Mouse (Mus musculus) megakaryocyte, embryonic 14.5 days (primary cell): ENCODE measurements around the gene Zfp13. TPM values are rescaled to one million over a fixed set of nuclear protein-coding genes. Genes with fewer than 3 reads are reported as not detected.
A peak's percentile ranks its signal among the peaks of the same experiment; 100 is the strongest.

Experiments
- H3K27me3 ChIP-seq: replicated peaks from 2 replicates; pipeline ENCODE3; 2012; ENCODE audit warnings: inconsistent platforms
- H3K36me3 ChIP-seq: replicated peaks from 2 replicates; pipeline ENCODE3; 2012; ENCODE audit warnings: low read length, inconsistent platforms, mixed read lengths
- H3K4me1 ChIP-seq: 2 replicates; pipeline ENCODE4 v1.6.1; 2012; ENCODE audit warnings: inconsistent platforms
- H3K4me3 ChIP-seq: replicated peaks from 2 replicates; pipeline ENCODE3; 2012; ENCODE audit warnings: moderate library complexity, mild to moderate bottlenecking, inconsistent platforms
- H3K9me3 ChIP-seq: 2 replicates; pipeline ENCODE4 v1.6.1; 2012; ENCODE audit warnings: inconsistent platforms
- FLI1 ChIP-seq: IDR thresholded peaks from 2 replicates; pipeline ENCODE4 v1.6.1; 2012; ENCODE audit warnings: low read length, inconsistent platforms, mixed read lengths
- GATA1 ChIP-seq: IDR thresholded peaks from 3 replicates; pipeline ENCODE4 v1.6.1; 2012; ENCODE audit warnings: mixed read lengths, low read length, inconsistent platforms, borderline replicate concordance
- polyA plus RNA-seq: library from polyadenylated mRNA; stranded (reverse); fragments of >175 nt; gene quantifications from 2 replicates; pipeline ENCODE4 v1.2.3, GENCODE M21; 2012; ENCODE audit warnings: low replicate concordance; ENCODE audit not compliant: insufficient read depth

Gene Zfp13
- polyA plus RNA-seq, 1 experiment = 0.96 TPM

DNA sequence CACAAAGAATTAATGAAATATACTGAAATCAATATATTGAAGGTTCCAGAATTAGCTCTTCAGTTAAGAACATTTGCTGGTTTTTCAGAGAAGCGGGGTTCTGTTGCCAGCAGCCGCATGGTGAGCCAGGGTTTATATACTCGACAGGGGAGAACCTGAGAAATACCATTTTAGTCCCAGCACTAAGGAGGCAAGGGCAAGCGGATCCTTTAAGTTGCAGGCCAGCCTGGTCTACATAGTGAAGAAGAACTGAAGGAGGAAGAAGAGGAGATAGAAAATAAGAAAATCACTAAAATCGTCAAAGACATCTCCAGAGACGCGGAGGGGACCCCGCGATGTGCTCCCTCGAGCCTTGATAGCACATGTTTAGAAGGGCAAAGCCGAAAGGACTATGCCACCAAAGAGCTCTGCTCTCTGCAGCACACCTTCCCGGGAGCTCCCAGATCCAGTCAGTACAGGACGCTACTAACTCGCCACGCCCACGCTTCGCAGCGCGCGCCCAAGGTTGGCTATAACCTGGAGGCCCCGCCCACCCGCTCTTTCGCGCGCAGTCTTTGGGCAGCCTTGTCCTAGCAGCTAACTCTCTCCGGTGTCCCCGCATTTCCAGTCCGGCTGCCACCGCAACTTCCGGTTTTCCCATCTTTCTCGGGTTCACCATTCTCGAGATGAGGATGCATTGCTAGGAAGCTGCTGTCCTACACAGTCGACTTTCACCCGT, 6.9 kb downstream of the Zfp13 start:
- peaks cover 9% of the 10 kb centered on the region for H3K27me3 ChIP-seq
- peaks cover 21% of the 10 kb centered on the region for H3K4me1 ChIP-seq

DNA sequence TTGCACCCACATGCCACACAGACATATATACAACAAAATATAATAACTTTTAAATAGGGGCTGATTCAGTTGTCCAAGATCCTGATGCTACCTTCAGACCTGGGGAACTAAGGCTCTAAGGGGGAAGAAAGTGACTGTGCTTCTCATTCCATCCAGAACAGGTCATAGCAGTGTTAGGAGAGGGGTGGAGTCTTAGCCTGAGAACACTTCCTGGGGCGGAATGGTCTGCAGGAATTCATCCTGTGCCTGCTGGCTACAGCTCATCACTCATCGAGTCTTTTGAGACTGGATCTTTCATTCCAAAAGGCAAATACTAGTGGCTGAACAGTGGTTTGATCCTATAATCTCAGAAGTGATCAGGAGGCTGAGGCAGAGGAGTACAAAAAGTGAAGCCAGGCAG, 12.0 kb downstream of the Zfp13 start:
- peaks cover 30% of the 10 kb centered on the region for H3K4me1 ChIP-seq

More for the DNA sequence above, 6.9 kb downstream of the Zfp13 start:
- Histone ChIP-seq H3K9me3 (no peaks in the 10 kb centered on the region), H3K36me3 (no peaks in the 10 kb centered on the region), H3K4me3 (peak overlapping the region; percentile 90)
- TF ChIP-seq GATA1 (no peak), FLI1 (no peak)

DNA sequence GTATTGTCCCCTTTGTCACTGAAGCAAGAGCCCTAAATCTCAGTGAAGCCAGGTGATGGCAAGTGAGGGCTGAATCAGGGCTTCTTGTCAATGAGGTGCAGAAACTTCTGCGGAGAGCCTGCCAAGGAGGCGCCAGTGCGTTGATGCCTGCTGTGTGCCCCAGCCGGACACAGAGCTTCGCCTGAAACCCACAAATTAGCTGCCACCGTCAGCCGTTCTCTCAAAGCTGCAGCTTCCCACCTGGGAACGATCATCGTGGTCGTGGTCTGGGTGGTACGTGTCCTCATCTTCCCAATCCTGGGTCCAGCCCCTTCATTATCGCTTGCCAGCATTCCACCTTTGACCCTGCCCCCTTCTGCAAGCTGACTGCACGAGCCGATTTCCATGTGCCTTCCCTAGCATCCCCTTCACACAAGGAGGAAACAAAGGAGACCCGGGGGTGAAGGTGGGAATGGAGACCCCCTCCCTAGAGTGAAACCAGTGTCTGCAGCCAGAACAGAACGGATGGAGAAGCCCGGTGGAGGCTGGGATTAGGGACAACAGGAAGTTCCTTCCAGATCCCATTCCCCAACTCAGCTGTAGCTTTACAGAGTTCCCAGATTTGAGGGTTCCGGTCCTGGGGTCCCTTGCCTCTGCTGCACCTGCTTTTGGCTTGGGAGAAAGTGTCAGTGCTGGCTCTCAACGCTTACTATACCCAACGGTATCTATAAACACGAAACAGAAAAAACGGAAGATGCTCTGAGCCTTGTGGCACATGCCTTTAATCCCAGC, 13.4 kb downstream of the Zfp13 start:
- Histone ChIP-seq H3K9me3 (no peaks in the 10 kb centered on the region), H3K36me3 (no peaks in the 10 kb centered on the region), H3K4me3 (peak overlapping the region; percentile 88), H3K4me1 (peaks cover 25% of the 10 kb centered on the region), H3K27me3 (peaks cover 38% of the 10 kb centered on the region)
- no peak for TF ChIP-seq GATA1
- no peak for TF ChIP-seq FLI1

More for the DNA sequence above, 12.0 kb downstream of the Zfp13 start:
- Histone ChIP-seq H3K4me3 (no peak overlapping the region), H3K9me3 (no peaks in the 10 kb centered on the region), H3K36me3 (no peaks in the 10 kb centered on the region), H3K27me3 (peaks cover 38% of the 10 kb centered on the region)
- TF ChIP-seq FLI1 = no peak

DNA sequence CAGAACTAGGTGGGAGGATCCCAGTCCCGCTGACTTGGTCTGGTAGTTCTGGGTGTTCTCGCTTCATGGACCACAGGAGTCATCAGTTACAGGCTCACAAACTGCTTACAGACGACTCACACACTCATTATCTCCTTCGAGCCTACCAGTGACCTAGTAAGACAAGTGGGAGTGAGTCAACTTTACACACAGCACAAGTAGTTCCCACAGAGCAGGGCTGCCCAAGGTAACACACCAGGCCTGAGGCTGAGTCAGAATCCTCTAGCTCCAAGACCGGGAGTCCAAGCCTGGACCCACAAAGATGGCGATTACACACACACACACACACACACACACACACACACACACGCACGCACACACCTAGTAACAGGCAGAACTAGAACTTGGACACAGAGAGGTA, 14.5 kb downstream of the Zfp13 start:
- no peaks in the 10 kb centered on the region for H3K9me3 ChIP-seq
- no peak for TF ChIP-seq FLI1
- H3K4me1 ChIP-seq = peaks cover 34% of the 10 kb centered on the region
- no peak overlapping the region for H3K4me3 ChIP-seq
- no peaks in the 10 kb centered on the region for H3K36me3 ChIP-seq
- H3K27me3 ChIP-seq = peaks cover 47% of the 10 kb centered on the region

DNA sequence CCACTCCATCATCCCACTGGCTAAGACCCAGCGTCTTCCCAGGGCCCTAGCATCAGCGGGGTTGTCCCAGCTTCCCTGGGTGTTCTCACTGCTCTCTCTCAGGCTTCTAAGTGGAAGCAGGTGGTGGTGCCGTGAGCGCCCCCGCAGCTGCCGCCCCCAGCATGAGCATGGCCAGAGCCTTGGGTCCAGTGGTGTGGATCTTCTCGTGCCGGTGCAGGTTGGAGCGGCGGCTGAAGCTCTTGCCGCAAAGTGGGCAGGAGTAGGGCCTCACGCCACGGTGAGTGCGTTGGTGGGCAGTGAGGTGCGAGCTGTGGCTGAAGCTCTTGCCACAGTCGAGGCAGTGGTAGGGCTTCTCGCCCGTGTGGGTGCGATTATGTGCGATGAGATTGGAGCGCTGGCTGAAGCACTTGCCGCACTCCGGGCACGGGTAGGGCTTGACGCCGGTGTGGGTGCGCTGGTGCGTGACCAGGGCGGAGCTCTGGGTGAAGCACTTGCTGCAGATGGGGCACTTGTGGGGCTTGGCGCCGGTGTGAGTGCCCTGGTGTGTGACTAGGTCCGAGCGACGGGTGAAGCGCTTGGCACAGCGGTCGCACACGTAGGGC, 23.2 kb downstream of the Zfp13 start:
- H3K9me3 ChIP-seq = no peaks in the 10 kb centered on the region
- no peaks in the 10 kb centered on the region for H3K36me3 ChIP-seq
- H3K4me1 ChIP-seq = peaks cover 20% of the 10 kb centered on the region
- H3K27me3 ChIP-seq = peaks cover 24% of the 10 kb centered on the region
- no peak overlapping the region for H3K4me3 ChIP-seq
- TF ChIP-seq GATA1 = no peak
- no peak for TF ChIP-seq FLI1

DNA sequence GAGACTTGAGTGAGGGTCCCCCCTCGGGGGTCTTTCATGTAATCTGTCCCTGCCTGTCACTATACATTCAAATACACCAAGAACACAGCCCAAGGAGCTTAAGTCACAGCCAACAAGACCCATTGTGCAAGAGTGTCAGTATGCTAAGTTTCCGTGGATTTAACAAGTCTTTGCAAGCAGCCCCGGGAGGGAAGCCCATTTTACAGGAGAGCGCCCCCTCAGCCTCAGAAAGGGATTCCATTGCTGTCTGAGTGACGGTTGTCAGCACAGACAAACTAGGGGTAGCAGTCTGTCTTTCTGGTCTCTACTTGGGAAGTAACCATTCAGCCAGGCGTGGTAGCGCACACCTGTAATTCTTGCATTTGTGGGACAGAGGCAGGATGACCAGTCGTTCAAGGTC, 25.2 kb downstream of the Zfp13 start:
- no peak overlapping the region for H3K4me3 ChIP-seq
- H3K4me1 ChIP-seq = peaks cover 5% of the 10 kb centered on the region; the same call in 1 of the 2 replicates
- no peak for TF ChIP-seq FLI1
- TF ChIP-seq GATA1 = no peak
- peaks cover 13% of the 10 kb centered on the region for H3K27me3 ChIP-seq
- no peaks in the 10 kb centered on the region for H3K9me3 ChIP-seq
- H3K36me3 ChIP-seq = no peaks in the 10 kb centered on the region

DNA sequence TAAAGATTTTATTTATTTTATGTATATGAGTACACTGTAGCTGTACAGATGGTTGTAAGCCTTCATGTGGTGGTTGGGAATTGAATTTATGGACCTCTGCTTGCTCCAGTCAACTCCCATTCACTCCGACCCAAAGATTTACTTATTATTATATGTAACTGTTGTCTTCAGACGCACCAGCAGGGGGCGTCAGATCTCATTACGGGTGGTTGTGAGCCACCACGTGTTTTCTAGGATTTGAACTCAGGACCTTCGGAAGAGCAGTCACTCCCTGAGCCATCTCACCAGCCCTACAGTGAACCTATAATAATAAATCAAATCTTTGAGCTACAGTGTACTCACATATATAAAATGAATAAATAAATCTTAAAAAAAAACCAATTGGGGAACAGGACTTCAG, 27.2 kb downstream of the Zfp13 start:
- no peaks in the 10 kb centered on the region for H3K9me3 ChIP-seq
- peaks cover 5% of the 10 kb centered on the region; the same call in 1 of the 2 replicates for H3K4me1 ChIP-seq
- H3K4me3 ChIP-seq = no peak overlapping the region
- TF ChIP-seq FLI1 (no peak), GATA1 (no peak)
- peaks cover 6% of the 10 kb centered on the region for H3K27me3 ChIP-seq
- no peaks in the 10 kb centered on the region for H3K36me3 ChIP-seq

DNA sequence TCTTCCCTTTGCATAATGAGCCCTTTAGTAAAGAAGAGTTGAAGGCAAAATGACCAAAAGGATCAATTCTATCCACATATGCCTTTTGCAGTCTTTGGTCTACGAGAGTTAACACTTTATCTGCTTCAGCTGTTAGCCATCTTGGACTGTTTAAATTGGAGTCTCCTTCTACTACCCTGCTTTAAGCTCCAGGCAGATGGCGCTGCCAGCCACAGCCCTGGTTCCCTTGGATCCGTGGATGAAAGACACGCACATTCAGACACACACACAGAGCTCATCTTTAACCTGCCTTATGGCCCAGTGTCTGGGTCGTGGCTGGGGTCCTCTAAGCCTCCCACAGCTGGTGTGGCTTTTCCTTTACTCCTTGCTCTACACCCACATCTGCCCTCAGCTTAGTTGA, 28.2 kb downstream of the Zfp13 start:
- no peaks in the 10 kb centered on the region for H3K36me3 ChIP-seq
- H3K4me1 ChIP-seq = peaks cover 8% of the 10 kb centered on the region; the same call in 1 of the 2 replicates
- H3K27me3 ChIP-seq = peaks cover 3% of the 10 kb centered on the region
- H3K4me3 ChIP-seq = peak overlapping the region; percentile 40
- no peaks in the 10 kb centered on the region for H3K9me3 ChIP-seq
- TF ChIP-seq GATA1 (no peak), FLI1 (no peak)

DNA sequence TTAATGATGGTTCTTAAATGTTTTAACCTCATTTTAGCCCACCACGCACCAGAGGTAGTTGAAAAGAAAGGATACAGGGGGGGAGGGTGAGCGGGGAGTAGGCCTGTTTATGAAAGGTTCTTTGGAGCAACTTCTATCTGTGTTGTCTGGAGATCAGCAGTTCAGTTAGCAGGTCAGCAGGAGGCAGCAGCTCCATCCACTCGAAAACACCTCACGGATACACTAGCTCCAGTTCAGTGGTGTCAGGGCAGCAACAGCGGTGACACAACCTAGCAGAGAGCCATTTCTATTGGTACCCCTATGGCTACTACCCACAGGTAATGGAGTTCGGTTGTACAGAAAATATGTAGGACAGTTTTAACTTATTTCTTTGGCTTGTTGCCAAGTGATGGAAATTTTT, 29.3 kb downstream of the Zfp13 start:
- Histone ChIP-seq H3K36me3 (no peaks in the 10 kb centered on the region), H3K4me3 (no peak overlapping the region), H3K27me3 (peaks cover 3% of the 10 kb centered on the region), H3K4me1 (peaks cover 15% of the 10 kb centered on the region), H3K9me3 (no peaks in the 10 kb centered on the region)
- TF ChIP-seq GATA1 (no peak), FLI1 (no peak)

DNA sequence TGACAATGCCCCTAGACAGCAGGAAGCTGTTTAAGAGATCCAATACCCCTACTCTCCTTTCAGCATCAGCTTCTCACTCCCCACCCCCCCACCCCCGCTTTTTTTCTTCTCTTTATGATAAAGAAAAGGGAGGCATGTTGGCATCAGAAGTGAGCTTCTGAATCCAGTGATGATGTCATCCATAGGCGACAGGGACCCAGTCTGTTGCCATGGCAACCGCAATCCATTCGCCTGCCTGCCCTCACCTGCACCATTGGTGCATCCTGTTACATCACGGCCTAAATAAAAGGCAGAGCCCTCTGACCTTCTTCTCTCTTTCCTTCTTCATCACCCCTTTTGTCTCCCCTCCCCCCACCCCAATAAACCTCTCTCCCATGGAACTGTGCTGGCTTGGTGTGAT, 30.9 kb downstream of the Zfp13 start:
- Histone ChIP-seq H3K27me3 (no peaks in the 10 kb centered on the region), H3K4me1 (peaks cover 22% of the 10 kb centered on the region), H3K36me3 (no peaks in the 10 kb centered on the region), H3K4me3 (no peak overlapping the region), H3K9me3 (no peaks in the 10 kb centered on the region)
- TF ChIP-seq GATA1 (no peak), FLI1 (no peak)
